Mouse (Mus musculus): ENCODE data around the gene Slc25a34. TPM values are rescaled to one million over a fixed set of nuclear protein-coding genes. Genes with fewer than 3 reads are reported as not detected.

Slc25a34 gene
- total RNA-seq, 2 experiments from 2014 or later = 2.2 to 3.6 TPM

GRCm38 (mm10) chr4:141618565-141619243 is 4.9 kb downstream of the Slc25a34 start, which contains the start of gene Tmem82:
Gene Tmem82, minus strand, starts transcription at chr4:141618633.
- DNase-seq (ENCODE audit: low spot score in 2 of 2) = peak in 1 of 2 experiments; percentile 45

- DNase-seq (ENCODE audit: low spot score in 2 of 2) = no peak
Measured at GRCm38 (mm10) chr4:141617863-141618564, 5.6 kb downstream of the Slc25a34 start.

GRCm38 (mm10) chr4:141617299-141617698 is 6.3 kb downstream of the Slc25a34 start:
- DNase-seq (ENCODE audit: low spot score in 2 of 2) = peak; percentile 43 to 48

GRCm38 (mm10) chr4:141616811-141617210 is 6.8 kb downstream of the Slc25a34 start:
- DNase-seq (ENCODE audit: low spot score in 2 of 2) = no peak

GRCm38 (mm10) chr4:141614946-141615345 is 8.7 kb downstream of the Slc25a34 start:
- DNase-seq (ENCODE audit: low spot score in 2 of 2) = no peak

GRCm38 (mm10) chr4:141609538-141609937 is 14.1 kb downstream of the Slc25a34 start:
- no peak for DNase-seq (ENCODE audit: low spot score in 2 of 2)

GRCm38 (mm10) chr4:141605861-141606260 is 17.8 kb downstream of the Slc25a34 start, which contains the start of gene Fblim1:
Gene Fblim1, minus strand, starts transcription at chr4:141606096.
- no peak for DNase-seq (ENCODE audit: low spot score in 2 of 2)

- DNase-seq (ENCODE audit: low spot score in 2 of 2) = no peak
Measured at GRCm38 (mm10) chr4:141605421-141605820, 18.2 kb downstream of the Slc25a34 start.

- no peak for DNase-seq (ENCODE audit: low spot score in 2 of 2)
Measured at GRCm38 (mm10) chr4:141604493-141604892, 19.1 kb downstream of the Slc25a34 start.

- DNase-seq (ENCODE audit: low spot score in 2 of 2) = no peak
Measured at GRCm38 (mm10) chr4:141603921-141604320, 19.7 kb downstream of the Slc25a34 start.

- no peak for DNase-seq (ENCODE audit: low spot score in 2 of 2)
Measured at GRCm38 (mm10) chr4:141602523-141603223, 20.9 kb downstream of the Slc25a34 start.

- no peak for DNase-seq (ENCODE audit: low spot score in 2 of 2)
Measured at GRCm38 (mm10) chr4:141601148-141601862, 22.3 kb downstream of the Slc25a34 start.

GRCm38 (mm10) chr4:141600364-141600763 is 23.3 kb downstream of the Slc25a34 start:
- no peak for DNase-seq (ENCODE audit: low spot score in 2 of 2)

- no peak for DNase-seq (ENCODE audit: low spot score in 2 of 2)
Measured at GRCm38 (mm10) chr4:141599251-141600141, 24.1 kb downstream of the Slc25a34 start.

GRCm38 (mm10) chr4:141598894-141599250 is 24.7 kb downstream of the Slc25a34 start:
- no peak for DNase-seq (ENCODE audit: low spot score in 2 of 2)

- no peak for DNase-seq (ENCODE audit: low spot score in 2 of 2)
Measured at GRCm38 (mm10) chr4:141598199-141598893, 25.3 kb downstream of the Slc25a34 start.

GRCm38 (mm10) chr4:141596700-141597328 is 26.8 kb downstream of the Slc25a34 start:
- DNase-seq (ENCODE audit: low spot score in 2 of 2) = no peak

GRCm38 (mm10) chr4:141595605-141596268 is 27.9 kb downstream of the Slc25a34 start:
- DNase-seq (ENCODE audit: low spot score in 2 of 2) = no peak

GRCm38 (mm10) chr4:141595138-141595537 is 28.5 kb downstream of the Slc25a34 start:
- DNase-seq (ENCODE audit: low spot score in 2 of 2) = no peak

All from layer of hippocampus, postnatal 14 days (tissue).